Mouse (Mus musculus) adipocyte (in vitro differentiated cells): ENCODE measurements around the gene Prkag3.

Source experiments
- DNase-seq: peaks from one replicate; pipeline ENCODE4 v3.0.0-alpha.2; 2016; ENCODE audit warnings: low spot score

The Prkag3 gene

GRCm38 (mm10) chr1:74713099-74713858 is 35.7 kb downstream of the Prkag3 start, which contains the start of gene Cyp27a1:
TSS of gene Cyp27a1 (plus strand) at chr1:74713574.
- DNase-seq, result no peak

GRCm38 (mm10) chr1:74712461-74713098 is 36.4 kb downstream of the Prkag3 start:
- DNase-seq, result peak; percentile 34

DNA sequence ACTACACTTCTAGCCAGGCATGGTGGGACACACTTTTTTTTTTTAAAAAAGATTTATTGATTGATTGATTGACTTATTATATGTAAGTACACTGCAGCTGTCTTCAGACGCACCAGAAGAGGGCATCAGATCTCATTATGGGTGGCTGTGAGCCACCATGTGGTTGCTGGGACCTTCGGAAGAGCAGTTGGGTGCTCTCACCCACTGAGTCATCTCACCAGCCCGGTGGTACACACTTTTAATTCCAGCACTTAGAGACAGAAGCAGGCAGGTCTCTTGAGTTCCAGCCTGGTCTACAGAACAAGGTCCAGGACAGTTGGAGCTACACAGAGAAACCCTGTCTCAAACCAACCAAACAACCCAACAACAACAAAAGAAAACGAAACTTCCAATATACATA is 37.0 kb downstream of the Prkag3 start:
- DNase-seq, result no peak

DNA sequence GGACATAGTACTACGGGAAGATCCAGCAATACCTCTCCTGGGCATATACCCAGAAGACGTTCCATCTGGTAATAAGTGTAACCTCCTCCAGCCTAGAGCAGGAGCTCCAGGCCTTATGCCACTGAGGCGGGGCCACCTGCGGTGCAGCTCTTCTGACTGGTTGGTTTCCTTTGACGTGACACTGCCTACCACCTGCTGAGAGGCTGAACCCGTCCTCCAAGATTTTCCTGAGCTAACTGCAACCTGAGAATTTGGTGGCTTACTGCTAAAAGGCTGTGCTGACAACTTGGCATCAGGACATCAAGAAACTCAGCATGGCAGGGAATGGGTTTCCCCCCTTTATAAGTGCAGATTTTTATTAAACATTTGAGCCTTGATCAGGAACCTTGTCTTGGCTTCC is 39.5 kb downstream of the Prkag3 start:
- DNase-seq, result no peak

- no peak for DNase-seq
Observed at GRCm38 (mm10) chr1:74705016-74705415, 44.0 kb downstream of the Prkag3 start.

DNA sequence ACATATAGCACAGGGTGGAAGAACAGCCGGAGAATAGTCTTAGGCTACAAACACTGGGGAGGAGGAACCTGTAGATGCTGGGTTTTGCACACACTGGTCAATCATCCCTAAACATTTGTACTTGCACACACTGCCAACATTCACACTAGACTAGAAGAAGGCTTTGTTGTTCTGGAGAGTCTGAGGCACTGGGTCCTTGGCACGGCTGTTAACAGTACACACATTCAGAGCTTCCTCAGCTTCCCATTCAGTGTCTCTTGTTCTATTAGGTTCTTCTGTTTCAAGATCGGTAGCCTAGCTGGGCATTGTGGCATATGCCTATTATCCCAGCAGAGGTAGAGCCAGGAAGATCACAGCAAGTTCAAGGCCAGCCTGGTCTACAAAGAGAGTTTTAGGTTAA is 44.9 kb downstream of the Prkag3 start:
- DNase-seq, result no peak

DNA sequence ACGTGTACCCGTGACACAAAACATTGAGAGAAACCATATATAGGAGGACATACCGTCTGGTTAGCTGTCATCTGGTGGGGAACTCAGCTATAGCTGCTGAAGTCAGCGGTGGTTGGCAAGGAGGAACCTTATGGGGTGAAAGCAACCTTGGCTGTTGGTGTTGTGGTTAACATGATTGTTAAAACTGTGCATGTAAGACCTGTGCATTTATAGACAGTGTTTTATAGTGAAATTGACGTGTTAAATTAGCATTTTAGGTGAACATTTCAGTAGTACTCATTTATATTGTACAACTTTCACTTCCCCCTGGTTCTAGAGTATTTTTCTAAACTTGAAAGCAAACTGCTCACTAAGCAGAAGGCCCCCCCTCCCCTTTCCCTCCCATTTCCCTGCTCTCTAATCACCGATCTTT is 46.9 kb downstream of the Prkag3 start:
- DNase-seq, result no peak

DNA sequence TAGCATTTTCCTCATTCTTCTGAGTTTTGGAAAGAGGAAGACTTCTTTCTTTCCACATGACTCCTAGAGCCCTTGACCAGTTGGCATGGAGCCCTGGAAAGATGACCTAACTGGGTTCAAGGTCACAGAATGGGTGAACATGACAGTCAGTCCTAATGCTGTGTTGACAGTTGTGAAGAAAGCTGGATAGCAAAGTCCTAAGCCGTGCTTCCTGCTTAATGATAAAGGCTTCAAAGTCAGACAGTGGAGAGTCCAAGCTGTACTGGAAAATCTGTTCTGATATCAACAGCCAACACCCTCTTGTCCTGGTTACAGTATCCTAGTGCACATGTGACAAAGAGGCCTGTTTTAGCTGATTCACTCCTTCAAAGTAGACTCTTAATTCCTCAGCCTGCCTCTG is 50.2 kb downstream of the Prkag3 start:
- peak; percentile 57 for DNase-seq

GRCm38 (mm10) chr1:74698353-74698752 is 50.7 kb downstream of the Prkag3 start:
- DNase-seq, result no peak

- no peak for DNase-seq
Observed at GRCm38 (mm10) chr1:74697416-74697815, 51.6 kb downstream of the Prkag3 start.

GRCm38 (mm10) chr1:74695836-74696235 is 53.2 kb downstream of the Prkag3 start:
- DNase-seq, result no peak

- DNase-seq, result no peak
Observed at GRCm38 (mm10) chr1:74693891-74694583, 55.0 kb downstream of the Prkag3 start.
